Mouse (Mus musculus) layer of hippocampus, postnatal 10 days (tissue): ENCODE measurements around the gene Tgm2. TPM values are rescaled to one million over a fixed set of nuclear protein-coding genes. Genes with fewer than 3 reads are reported as not detected.
A peak's percentile ranks its signal among the peaks of the same experiment; 100 is the strongest.

Experiments used
- DNase-seq, 2 experiments: peaks; one replicate each; pipeline ENCODE4 v3.0.0; 2021; ENCODE audit warnings: low spot score in 2 of 2
- long read RNA-seq: library from polyadenylated mRNA; stranded (forward); transcript quantifications from one replicate; pipeline ENCODE4 v2.0.0, GENCODE M21; 2023
- total RNA-seq, 2 experiments: library from RNA; stranded (reverse); gene quantifications; 2 replicates each; pipeline ENCODE4 v1.2.3; 2021

Tgm2 gene
- total RNA-seq: 1 to 10 TPM; 5.7 to 6.8 TPM
- long read RNA-seq, partial matches to known transcripts: 1 of 2 reads
- long read RNA-seq, other reads (novel, unspliced or antisense): 1 of 2 reads

DNA sequence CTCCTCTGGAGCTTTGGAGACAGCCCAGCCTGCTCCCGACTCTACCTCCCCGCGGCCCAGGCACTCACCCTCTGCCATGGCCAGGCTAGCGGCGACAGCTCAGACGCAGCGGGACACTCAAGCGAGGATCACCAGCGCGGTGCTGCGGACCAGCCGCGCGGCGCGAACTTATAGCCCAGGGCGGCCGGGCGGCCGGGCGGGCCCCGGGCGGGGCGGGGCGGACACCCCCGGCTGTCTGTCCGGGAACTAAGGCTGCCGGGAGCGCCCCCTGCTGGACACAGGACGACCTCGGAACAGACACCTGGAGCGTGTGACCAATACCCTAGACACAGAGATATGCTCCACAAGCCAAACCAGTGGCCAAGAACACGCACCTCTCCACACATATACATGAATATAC lies at the start of gene Tgm2:
Tgm2 (minus strand) TSS at position 214 of the 400 bp plus-strand sequence.
- DNase-seq: peak; percentile 77 to 83

DNA sequence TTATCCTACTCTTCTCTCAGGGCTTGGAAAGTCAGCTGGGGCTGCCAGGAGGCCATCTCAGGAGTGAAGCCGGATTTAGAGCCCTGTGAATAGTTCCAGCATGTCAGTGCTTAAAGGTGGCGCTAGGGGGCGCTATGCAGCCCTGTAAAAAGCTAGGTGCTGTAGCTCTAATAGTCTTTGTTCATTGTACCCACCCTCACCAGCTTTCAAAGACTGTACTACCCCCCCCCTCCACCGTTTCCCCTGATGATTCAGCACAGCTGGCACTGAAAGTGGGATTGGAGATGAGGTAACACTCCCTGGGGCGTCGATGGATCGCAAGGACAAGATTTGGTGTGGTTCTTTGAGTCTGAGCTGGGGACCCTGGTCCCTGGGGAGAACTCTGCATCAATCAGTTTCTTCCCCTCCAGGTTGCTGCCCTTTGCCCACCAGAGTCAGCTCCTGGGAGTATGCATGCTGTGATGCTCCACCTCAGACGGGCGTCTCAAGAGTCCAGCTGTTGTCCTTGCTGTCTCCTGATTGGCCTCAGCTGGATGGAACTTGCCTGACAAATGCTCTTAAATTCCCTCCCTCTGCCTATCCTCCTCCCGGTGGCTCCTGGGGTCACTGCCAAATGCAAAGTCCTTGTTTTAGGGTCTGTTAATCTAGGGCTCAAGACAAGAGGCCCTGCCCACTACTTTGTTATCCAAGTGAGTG lies 48.9 kb upstream of the Tgm2 start:
- DNase-seq: peak; percentile 56 to 69

GRCm38 (mm10) chr2:158193611-158194336 lies 47.5 kb upstream of the Tgm2 start:
- no peak for DNase-seq

DNA sequence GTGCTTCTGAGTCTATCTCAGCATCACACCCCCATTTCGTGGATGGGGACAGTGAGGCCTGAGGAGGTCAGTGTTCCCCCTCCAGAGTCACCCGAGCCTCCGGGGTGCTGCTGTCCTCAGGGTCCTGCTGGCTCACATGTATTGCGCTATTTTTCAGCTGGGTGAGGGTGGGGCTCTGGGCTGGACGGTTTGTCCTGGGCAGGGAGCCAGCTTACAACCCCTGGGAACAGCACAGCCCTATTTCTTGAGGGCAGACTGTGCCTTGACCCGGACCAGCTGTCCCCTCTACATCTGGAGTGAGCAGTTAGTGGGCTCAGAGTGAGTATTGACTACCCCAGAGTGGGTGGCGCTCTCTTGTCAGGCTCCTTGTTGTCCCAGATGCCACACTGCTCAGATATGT lies 44.9 kb upstream of the Tgm2 start:
- DNase-seq: no peak

- DNase-seq: no peak
These were observed 43.2 kb upstream of the Tgm2 start for GRCm38 (mm10) chr2:158189451-158189850.

GRCm38 (mm10) chr2:158186206-158186871 lies 40.1 kb upstream of the Tgm2 start:
- DNase-seq: no peak

GRCm38 (mm10) chr2:158183266-158183665 lies 37.0 kb upstream of the Tgm2 start:
- no peak for DNase-seq

DNA sequence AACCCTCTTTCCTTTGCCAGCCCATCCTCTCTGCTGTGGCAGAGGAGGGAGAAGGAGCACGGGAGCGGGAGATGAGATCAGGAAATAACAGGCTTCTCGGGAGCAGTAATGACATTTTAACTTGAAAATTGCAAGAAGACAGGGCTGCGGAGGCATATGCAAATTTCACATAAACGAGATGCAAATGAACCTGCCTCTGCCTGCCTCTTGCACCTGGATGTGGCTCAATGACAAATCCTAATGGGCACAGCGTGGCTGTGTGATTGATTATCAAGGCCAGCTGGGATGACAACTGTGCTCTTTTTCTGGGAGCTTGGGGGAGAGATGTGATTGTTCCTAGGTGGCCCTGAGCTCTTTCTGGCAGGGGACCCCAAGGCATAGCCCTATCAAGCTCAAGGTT lies 35.7 kb upstream of the Tgm2 start:
- DNase-seq: no peak

DNA sequence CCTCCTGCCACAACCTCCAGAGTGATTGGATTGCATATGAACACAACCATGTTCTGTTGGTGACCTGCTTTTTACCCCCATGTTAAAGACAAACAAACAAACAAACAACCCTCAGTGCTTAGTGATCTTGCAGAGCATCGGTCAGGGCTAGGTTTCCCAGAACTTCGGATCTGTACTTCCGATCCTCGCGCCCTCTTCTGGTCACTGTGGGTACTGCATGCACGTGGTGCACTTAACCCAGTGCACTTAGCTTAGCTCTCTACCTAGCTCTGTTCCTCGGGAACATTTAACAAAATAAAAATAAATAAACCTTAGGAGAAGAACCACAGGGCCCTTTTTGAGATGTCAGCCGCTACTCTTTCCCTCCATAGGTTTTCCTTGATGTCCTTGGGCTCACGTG lies 34.6 kb upstream of the Tgm2 start:
- DNase-seq: peak; percentile 76 to 81

DNA sequence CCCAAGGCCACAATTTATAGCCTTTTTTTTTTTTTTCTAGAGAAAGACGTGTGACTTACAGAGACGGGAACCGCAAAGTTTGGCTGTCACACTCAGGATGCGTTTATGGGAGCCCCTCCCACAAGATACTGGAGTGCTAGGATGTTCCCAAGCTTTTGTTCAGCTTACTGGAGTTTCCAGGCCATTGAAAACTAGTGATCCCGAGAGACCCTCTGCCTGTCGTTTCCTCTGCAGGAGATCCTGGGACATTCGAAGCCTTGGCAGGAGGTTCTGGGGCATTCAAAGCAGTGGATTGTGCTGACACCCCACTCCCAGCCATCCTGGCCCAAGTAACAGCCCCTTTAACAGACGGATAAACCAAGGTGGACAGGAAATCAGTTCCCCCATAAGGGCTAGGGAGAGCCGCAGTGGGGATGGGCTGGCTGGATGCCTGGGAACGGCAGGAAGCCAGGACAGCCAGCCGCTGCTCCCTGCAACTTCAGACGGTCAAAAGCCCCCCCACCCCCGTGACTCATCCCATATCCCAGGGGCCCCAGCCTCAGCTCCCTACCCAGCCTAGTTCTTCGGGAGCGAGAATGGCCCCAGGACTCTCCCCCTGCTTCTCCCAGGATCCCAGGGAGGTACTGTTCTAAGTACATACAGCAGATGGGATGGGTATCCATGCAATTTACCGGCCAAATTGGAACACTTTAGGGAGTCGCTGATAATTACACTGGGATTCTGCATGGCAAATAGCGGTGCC lies 33.3 kb upstream of the Tgm2 start:
- peak; percentile 30 to 54 for DNase-seq

DNA sequence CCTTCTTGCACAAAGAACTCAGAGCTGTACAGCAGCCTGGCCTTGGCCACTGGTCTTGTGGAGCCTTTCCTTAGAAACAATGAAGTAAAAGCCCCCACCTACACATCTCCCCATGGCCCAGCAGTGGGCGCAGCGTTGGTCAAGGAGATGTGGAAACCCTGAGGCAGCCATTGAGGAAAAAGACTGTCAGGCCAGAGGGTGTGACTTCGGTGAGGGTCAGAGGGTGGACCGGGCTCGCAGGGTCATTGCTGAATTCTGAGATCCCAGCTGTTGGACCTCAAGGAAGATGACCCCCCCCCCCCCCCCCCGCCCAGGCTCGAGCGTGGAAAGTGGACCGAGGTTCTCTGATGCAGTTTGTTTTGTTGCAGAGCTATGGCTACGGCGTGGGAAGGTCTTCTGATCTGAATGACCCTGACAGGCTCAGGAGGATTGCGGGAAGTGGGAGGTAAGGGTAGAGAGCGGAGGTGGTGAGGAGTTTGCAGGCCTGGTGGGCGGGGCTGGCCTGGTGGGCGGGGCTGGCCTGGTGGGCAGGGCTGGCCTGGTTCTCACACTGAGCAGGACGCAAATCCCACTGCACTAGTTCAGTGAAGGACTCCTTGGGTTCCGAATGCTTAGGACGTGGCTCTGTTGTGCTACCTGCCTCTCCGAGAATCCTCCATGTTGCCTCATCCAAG lies 32.6 kb upstream of the Tgm2 start:
- peak; percentile 32 to 60 for DNase-seq

GRCm38 (mm10) chr2:158178139-158178538 lies 31.9 kb upstream of the Tgm2 start:
- DNase-seq: no peak

- no peak for DNase-seq
These were observed 31.3 kb upstream of the Tgm2 start for GRCm38 (mm10) chr2:158177574-158177973.

DNA sequence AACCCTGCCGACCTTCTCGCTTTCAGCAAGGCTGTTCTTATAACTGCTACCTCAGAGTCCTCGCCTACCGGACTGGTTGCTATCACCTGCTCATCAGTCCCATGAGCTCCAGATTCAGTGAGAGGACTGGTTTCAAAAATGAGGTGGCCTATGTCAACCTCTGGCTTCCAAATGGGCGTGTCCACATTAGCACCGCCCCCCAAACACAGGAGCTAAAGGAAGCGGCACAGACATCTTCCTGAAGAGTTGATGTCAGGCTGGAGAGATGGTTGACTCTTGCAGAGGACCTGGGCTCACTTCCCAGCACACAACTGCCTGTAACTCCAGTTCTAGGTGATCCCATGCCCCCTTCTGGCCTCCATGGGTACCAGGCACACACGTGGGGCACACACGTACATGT lies 30.5 kb upstream of the Tgm2 start:
- DNase-seq: no peak

DNA sequence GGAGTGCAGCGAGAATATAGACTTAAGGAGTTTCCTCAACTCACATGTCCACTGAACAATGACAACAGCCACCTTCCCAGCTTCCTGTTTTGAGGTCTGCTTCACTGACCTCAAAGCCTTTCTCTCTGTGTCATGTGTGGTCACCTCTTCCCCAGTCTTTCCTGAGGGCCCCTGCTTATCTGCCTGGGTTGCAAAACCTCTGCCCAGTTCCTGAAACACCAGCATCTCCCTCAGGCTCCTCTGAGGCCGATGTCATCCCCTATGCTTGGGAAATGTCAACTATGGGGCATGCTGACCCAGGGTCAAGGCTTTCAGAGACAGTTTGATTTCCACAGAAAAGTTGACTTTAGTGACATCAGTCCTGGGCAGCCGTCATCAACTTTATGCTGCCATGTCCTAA lies 29.2 kb upstream of the Tgm2 start:
- DNase-seq: no peak

DNA sequence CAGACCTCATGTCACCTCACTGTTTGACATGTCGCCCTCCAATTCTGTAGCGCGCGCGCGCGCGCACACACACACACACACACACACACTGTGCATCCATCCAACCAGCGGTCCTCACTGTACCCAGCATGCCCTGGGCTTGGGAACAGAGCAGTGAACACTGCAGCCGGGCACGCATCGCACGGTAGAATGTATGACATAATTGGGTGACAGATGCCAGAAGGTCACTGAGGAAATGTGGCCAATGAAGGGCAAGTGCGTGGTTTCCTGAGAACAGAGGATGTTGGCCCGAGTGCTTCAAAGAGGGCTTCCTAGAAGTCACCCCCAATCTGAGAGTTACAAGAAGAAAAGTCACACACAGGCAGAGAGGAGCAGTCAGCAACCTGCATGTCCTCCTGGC lies 28.7 kb upstream of the Tgm2 start:
- no peak for DNase-seq

- no peak for DNase-seq
These were observed 28.2 kb upstream of the Tgm2 start for GRCm38 (mm10) chr2:158174438-158174837.

DNA sequence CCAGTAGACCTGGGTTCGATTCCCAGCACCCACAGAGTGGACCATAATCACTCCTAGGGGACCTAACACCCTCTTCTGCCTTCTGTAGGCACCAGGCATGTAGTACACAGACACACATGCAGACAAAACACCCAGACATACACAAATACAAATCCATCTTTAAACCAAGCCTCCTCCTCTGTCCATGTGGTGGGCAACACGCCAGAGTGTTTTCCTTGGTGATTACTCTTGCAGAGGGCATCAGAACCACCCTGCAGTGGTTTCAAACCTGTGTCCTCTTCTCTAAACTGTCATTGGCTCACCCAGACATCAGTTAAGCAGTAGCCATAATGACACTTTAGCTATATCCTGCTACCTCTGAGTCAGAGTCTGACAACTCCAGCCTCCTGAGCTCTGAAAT lies 24.2 kb upstream of the Tgm2 start:
- no peak for DNase-seq

DNA sequence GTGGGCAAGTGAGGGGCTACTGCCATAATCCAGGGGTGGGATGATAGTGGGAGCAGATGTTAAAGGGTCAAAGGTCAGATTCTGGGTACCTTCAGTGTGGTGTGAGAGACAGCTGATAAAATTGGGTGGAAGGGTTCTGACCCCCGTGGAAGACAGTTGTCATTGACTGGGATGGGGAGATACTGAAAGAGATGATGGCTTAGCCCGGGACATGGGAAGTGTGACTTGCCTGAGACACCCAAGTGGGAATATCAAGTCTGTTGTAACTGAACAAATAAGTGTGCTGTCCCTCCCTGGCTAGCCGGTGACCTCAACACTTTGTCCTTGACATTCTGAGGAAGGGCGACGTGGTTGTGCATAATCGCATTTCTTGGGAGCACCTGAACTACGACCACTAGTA lies 23.5 kb upstream of the Tgm2 start:
- DNase-seq: no peak

GRCm38 (mm10) chr2:158169351-158169750 lies 23.1 kb upstream of the Tgm2 start:
- DNase-seq: no peak

DNA sequence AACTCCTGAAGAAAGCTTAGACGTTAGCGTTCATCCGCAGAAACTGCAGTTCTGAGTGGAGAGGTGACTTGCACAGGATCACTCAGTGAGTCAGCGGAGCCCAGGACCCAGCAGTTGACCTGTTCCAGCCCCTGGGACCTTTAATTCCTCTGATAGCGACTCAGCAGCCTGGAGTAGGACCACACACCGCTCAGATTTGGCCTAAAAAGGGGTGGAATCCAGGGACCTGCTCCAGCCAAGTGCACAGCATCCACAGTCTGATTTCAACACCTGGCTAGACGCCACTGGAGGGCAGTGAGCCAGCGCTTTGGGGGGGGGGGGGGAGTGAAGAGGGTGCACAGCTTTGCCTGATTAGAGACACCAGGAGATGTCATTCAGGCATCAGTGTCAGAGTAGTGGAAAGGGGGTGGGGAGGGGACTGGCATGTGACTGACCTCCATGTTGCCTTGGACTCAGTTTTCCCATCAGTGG lies 22.5 kb upstream of the Tgm2 start:
- DNase-seq: no peak
